Mouse (Mus musculus) telencephalon, adult 2 months (tissue): ENCODE results near the gene Vmn2r96.
"Not testable (repeated sequence)": the region's sequence is repeated elsewhere in the genome, so short reads cannot be mapped to it uniquely, and the experiment has no call there.

Experiments
- DNase-seq: peaks from one replicate; pipeline ENCODE4 v3.0.0-alpha.2; 2011; ENCODE audit warnings: low read depth, low spot score

Vmn2r96 gene

GRCm38 (mm10) chr17:18572851-18573250, at the start of gene Vmn2r96:
Gene Vmn2r96, plus strand, starts transcription at chr17:18573151.
- DNase-seq, result not testable (repeated sequence)

DNA sequence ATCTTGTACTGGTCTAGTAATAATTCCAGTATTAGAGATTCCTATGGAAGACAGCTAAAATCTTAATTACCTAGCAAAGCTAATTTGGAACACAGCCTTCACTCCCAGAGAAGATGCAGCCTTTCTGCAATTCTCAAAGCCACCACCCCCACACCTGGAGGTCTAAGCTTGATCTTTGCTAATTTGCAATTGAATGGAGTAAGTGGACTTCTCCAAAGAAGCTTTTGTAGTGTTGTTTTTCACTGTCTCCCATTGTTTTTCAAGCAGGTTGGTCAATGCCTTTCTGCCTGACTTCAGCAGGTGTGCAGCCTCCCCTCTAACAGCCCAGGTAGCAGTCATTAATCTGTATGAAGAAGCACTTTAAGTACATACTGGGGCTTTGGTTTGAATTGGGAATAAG, 49.6 kb upstream of the Vmn2r96 start:
- no peak for DNase-seq

- no peak for DNase-seq
Observed at GRCm38 (mm10) chr17:18523991-18524390, 49.0 kb upstream of the Vmn2r96 start.

- not testable (repeated sequence) for DNase-seq
Observed at GRCm38 (mm10) chr17:18558212-18559158, 14.5 kb upstream of the Vmn2r96 start.

DNA sequence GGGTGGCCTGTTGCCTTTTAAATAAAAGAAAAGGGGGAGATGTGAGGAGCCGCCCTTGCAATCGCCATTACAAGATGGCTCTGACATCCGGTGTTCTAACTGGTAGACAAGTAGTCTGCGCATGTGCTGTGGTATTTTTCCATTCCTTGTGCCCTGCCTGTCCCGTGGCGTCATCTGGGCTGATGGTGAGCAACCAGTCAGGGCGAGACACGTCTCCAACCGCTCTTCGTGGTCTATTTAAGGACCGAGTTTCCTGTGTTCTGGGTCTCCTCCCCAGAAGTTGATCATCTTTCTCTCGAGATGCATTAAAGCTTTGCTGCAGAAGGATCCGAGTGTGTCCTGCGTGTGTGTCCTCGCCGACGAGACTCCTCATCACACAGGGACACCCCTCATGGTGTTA, 6.8 kb upstream of the Vmn2r96 start:
- not testable (repeated sequence) for DNase-seq

- not testable (repeated sequence) for DNase-seq
Observed at GRCm38 (mm10) chr17:18615151-18615550, 42.2 kb downstream of the Vmn2r96 start.

- no peak for DNase-seq
Observed at GRCm38 (mm10) chr17:18626532-18626931, 53.6 kb downstream of the Vmn2r96 start.
